Mouse (Mus musculus) cerebellum, adult 2 months (tissue): ENCODE measurements around the gene Gm6020.

Experiments
- CTCF ChIP-seq: fragments of 200-500 bp; IDR thresholded peaks from 2 replicates; pipeline ENCODE4 v1.5.1; 2011; ENCODE audit warnings: low read depth, mild to moderate bottlenecking, control low read depth, low read length, moderate library complexity, borderline replicate concordance; ENCODE audit not compliant: insufficient read depth
- POLR2A ChIP-seq: fragments of 200-500 bp; IDR thresholded peaks from 2 replicates; pipeline ENCODE4 v1.6.1; 2011; ENCODE audit warnings: low read length, control low read depth, borderline replicate concordance; ENCODE audit not compliant: insufficient read depth

- no peak for TF ChIP-seq CTCF
- TF ChIP-seq POLR2A, result no peak
These were observed 42.1 kb downstream of the Gm6020 start for GRCm38 (mm10) chr19:61225526-61226400.
